Mouse (Mus musculus): Measurements from ENCODE around the gene Clasrp.
"Not testable (repeated sequence)": the region's sequence is repeated elsewhere in the genome, so short reads cannot be mapped to it uniquely, and the experiment has no call there.

Gene Clasrp

DNA sequence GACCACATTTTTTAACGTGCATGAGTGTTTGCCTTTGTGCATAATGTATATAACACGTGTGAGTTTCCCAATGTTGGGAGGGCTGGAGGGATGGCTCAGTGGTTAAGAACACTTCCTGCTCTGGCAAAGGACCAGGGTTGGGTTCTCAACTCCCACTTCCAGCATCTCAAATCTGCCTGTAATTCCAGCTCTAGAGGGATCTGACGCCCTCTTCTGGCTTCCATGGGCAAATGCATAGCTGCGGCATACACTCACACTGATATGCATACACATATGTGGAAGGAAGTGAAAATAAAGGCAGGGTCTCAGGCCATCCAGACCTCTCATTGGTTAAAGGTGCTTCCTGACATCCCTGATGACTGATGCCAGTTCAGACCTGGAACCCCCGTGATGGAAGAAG lies 3.0 kb upstream of the Clasrp start:
- no peak for DNase-seq

DNA sequence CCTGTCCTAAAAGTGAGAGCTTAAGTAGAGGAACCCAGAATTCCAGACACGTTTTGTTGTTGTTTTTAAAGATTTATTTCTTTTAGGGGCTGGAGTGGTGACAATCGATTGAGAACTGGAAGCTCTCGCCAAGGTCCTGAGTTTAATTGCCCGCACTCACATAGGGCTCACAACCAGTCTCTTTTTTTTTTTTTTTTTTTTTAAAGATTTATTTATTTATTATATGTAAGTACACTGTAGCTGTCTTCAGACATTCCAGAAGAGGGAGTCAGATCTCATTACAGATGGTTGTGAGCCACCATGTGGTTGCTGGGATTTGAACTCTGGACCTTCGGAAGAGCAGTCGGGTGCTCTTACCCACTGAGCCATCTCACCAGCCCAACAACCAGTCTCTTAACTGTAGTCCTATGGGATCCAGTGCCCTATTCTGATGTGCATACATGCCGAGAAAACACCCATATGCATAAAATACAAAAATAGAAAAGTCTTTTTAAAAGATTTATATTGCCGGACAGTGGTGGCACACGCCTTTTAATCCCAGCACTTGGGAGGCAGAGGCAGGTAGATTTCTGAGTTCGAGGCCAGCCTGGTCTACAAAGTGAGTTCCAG lies 424 bp upstream of the Clasrp start:
- not testable (repeated sequence) for DNase-seq

DNA sequence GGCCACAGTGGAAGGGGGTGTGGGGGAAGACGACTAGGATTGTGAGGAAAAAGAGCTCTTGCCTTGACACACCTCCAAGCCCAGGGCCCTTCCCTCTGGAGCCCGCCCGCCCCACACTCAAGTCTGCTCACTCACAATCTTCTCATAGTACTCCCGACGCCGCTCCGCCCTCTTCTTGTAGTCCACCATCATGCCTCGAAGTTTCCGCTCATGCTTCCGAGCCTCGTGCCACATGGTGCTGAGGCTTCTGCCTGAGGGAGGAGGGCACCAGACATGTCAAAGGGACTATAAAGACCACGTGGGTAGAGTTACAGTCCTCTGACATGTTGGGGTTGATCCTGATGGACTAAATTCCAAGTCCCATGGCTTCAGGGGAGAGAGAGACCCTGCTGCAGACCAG lies 1.2 kb downstream of the Clasrp start:
- no peak for DNase-seq

DNA sequence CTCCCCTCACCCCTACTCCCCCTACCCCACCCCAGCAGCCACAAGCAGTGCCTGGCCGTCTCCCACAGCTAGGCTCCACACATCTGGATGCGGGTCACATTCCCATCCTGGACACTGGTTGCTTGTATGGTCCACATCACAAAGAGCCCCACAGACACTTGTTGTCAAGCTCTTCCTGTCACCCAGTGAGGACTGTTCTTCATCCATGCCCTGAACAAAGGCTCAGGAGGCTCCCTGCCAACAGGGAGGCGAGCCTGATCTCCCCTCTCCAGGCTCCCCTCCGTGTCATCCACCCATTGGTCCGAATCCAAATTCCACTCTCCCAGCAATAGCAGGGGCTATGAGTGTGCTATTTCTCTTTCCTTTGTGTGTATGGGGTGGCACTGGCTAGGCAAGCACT lies 3.7 kb downstream of the Clasrp start:
- DNase-seq, result no peak

DNA sequence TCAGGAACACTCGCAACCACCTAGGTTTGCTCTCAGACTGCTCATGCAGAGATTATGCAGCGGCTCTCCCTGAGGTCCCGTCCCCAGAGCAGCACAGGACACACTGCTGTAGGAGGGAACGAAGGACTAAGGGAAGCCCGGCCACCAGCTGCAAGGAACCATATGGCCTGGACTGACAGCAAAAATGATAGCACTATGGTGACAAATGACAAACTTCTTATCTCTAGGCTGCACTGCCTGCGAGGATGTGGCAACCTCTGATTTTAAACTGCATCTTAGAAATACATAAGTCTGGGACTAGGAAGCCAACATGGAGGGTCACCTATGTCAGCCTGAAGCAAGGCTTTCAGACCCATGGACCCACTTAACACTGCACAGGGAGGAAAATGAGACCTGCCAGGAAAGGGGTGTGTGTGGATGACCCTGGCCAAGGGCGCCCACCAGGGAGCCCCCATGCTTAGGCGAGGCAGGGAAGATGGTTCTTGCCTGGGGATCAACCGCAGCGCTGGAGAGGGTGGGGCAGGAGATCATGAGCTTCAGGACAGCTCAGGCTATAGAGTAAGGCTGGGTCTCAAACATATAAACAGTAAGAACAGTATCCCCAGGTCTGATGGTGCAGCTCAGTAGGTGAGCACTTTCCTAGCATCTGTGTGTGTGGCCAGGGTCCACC lies 11.1 kb downstream of the Clasrp start:
- DNase-seq, result no peak

DNA sequence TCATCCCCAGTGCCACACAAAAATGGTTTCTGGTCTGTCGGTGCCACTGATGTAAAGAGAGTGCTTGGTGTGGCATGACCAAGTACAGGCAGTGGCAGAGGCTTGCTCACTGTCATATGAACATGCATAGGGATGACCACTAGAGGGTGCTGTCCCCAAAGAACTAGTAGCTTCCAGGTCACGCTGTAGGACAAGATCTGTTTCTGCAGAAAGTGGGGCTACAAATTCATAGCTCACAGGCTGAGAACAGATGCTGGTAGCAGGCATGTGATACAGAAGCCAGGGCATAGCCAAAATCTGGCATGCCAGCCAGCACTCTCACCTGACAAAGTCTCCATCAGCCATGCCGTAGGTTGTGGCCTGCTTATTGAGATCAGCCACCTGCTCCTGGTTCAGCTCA lies 14.4 kb downstream of the Clasrp start:
- peak; percentile 76 to 84 for DNase-seq

DNA sequence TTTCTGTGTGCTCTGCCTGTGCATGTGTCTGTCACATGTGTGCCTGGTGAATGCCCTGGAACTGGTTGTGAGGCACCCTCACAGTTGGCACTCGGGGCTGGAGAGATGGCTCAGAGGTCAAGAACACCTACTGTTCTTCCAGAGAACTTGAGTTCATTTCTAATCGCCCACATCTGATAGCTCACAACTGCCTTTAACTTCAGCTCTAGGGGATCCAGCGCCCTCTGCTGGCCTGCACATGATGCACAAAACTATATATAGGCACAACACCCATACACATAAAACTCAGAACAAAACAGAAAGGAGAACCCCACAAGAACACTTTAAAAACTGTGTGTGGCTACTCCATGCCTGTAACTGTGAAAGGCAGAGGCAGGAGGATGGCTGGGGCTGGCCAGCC lies 15.1 kb downstream of the Clasrp start:
- DNase-seq, result peak; percentile 78 to 83

DNA sequence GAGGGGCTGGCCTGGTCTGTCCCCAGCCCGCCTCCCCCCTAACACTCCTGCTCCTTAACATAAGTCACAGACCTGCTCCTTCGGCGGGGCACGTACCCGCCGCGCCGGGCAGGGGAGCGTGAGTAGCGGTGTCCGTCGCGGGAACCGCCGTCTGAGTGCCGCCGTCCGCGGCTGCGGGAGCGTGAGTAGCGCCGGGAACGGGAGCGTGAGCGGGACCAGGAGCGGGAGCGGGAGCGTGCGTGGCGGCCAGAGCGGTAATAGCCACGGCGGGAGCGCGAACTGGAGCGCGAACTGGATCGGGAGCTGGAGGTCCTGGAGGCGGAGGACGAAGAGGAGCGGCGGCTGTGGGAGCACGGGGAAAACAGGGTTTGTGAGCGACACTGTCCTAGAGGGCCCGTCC lies 18.0 kb downstream of the Clasrp start:
- DNase-seq, result no peak

DNA sequence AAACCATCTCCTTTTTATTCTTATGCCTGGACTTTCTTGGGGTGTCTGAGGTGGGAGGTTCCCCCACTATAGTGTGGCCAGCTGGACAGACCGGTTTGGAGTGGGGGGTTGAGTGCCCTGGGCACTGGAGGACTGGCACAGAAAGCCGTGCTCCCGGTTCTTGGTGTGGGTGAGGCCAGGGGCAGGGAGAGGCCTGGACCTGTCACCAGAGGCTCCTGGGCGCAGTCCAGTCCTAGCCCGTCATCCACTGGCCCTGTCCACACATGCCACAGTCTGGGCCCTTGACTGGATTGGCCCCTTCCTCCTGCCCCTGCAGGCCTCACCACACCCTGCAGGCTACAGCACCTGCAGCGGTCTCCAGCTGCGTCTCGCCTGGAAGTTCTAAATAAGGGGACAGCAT lies 23.7 kb downstream of the Clasrp start:
- DNase-seq, result no peak

DNA sequence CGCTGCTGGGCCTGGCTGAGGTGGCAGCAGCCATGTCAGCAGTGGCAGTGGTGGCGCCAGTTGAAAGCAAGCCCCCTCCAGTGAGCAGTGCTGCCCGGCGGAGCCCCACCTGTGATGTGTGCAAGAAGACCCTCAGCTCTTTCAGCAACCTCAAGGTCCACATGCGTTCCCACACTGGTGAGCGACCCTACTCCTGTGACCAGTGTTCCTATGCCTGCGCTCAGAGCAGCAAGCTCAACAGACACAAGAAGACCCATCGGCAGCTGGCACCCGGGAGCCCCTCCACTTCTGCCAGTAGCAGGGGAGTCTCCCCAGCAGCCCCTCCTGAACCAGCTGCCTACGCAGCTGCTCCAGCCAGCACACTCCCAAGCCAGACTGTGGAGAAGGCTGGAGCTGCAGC lies 24.5 kb downstream of the Clasrp start:
- no peak for DNase-seq

DNA sequence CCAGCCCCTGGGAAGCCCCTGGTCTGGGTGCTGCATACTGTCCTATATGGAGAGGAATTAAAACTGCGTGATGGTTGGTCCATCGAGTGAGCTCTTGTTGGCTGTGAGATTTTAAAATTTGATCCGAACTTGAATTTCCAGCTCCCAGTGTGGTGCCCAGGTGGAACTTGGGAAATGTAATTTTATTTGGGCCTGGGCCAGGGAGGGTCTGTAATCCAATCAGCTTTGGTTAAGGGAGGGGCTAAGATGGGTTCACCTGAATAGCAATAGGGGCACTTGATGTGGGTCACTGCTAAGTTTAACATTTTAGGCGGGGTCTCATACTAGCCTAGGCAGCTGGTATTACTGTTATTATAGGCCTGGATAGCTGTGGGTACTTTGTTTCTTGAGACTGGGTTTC lies 25.9 kb downstream of the Clasrp start:
- DNase-seq, result no peak

DNA sequence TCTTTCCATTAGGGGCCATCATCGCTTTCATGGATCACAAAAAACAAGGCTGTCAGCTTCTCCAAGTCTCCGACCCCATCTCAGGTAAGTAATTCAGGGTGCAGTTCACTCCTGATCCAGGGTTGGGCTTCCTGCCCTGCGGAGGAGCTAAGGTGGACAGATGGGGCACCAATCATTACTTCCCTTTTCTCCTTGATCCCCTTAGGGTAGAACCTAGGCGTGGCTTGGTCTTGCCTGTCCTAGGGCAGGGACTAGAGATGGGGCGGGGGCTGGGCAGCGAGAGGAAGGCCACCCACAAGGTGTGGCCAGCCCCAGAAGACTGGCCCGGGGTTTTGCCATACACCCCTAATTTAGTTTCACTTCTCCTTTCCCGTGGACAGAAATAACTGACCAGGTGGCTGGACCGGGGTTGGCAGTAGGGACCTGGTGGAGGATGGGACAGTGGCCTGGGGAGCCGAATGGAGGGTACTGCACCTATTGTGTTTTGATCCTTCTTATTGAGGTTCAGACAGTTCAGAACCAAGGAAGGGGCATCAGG lies 26.3 kb downstream of the Clasrp start:
- DNase-seq, result no peak

DNA sequence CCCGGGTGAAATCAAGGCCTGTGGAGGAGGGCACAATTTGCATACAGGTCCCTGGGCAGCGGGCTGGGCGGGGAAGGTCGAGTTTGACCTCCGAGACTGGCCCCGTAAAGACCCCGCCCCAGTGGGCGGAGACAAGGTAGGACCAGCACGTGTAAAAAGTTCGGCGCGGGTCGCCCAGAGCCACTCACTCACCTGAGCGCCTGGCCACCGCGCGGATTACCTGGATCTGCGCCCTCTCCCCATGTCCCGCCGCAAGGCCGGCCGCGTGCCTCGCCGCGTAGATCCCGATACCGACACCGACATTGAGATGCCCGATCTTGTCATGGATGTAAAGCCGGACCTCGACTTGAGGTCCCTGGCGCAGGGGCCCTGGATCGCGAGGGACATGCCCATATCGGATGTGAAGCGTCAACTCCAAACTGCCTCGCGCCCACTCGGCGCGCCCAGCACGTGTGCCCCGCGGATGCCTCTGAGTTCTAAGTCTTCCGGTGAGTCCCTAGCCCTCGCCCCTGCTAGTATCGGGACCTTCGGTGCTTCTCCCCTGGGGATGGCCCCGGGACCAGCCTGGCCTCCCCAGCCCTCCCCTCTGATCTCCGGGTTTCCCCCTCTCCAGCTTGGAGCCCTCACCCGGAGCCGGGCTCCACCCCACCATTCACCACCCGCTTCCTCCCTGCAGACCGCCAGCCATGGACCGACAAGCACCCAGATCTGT lies 27.0 kb downstream of the Clasrp start, which contains the start of the genes Zfp296 and Gemin7:
TSS of gene Zfp296 (plus strand) at position 147 of the 712 bp plus-strand sequence.
TSS of gene Gemin7 (minus strand) at position 455 of the 712 bp plus-strand sequence.
- peak; percentile 42 to 63 for DNase-seq

DNA sequence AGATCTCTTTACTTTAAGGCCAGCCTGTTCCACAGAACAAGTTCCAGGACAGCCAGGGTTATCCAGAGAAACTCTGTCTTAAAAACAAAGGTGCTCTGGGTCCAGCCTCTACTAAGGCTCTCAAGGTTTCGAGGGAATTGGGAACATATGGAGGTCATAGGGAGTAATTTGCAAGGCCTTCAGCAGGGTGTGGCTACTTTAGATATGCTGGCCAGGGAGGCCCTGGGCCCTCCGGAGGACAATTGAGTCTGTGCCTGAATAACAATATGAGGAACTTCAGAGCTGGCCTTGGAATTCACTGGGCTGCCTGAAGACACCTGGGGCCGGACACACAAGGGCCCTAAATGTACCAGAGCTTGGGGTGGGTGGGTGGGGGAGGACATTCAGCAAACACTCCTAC lies 28.7 kb downstream of the Clasrp start:
- no peak for DNase-seq

DNA sequence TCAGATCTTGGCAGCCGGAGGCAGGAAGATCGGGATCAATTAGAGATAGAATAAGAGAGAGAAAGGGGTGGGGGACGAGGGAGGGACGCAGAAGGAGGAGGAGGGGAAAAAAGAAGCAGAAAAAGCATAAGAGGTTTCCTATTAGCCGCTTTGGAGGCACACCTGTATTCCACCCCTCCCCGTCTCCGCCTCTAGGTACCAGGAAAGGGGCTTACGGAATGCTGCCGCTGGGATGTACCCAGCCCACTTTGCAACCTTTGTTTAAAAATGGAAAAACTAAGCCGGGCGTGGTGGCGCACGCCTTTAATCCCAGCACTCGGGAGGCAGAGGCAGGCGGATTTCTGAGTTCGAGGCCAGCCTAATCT lies 30.5 kb downstream of the Clasrp start:
- no peak for DNase-seq

DNA sequence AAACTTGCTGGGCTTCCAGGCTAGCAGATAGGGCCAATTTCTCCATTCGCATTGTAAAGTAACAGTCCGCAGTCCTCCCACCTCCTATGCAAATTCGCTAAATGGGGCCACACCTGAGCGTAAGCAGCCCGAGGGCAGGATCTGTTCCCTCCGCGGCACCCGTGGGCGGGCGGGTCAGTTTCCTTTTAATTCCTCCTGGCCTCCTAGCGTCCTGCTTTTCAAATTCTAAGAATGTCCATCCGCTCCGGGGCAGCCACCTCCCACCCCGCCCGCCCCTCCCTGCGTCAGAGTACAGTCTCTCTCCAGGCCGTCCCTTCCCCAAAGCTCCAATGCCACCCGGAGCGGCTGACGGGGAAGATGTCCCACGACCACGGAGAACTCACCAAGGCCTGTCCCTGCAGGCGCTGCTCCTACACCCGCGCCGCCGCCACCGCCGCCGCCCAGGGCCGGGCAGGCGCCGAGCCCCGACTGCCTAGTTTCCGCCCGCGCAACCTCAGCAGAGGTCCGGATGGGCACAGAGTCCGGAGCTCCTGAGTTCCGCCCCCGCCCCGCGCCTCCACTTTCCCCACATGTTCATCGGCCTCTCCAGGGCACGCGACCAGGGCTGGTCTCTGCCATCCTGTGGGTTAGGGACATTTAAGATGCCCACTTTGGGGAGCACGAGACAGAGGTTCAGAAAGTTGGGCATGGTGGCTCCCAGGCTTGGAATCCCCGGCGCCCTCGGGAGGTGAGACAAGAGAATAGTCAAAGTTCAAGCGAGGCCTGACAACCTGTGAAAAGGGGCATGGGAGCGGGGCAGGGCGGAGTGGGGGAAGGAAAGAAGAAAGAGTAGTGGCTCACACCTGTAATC lies 31.1 kb downstream of the Clasrp start:
- peak; percentile 88 to 91 for DNase-seq

DNA sequence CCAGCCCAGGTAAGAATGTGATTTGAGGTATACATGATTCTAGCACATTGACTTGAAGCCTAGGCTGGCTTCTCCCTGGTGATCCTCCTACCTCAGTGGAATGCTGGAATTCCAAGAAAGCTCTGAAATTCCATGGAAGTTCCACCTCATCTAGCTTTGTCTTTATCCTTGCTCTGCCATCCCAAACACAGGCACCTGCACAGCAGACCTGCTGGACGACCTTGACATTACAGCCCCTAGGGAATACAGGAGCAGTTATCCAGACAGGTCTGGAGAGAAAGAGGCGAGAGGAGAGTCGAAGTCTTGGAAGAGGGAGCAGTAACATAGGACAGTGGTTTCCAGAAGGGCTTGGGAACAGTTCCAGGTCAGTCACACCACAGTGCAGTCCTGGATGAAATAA lies 34.6 kb downstream of the Clasrp start:
- no peak for DNase-seq

DNA sequence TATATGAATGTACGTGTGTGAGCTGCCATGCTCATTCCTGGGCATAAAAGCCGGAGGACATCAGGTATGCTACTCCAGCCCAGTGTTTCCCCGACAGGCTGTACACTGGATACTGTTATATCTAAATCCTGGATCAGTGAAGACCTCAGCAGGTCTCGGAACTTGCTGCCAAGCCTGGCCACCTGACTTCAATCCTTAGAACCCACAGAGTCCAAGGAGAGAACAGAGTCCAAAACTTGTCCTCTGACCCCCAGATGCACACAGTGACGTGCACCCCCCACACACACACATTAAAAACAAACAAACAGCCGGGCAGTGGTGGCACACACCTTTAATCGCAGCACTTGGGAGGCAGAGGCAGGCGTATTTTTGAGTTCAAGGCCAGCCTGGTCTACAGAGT lies 36.9 kb downstream of the Clasrp start:
- DNase-seq, result no peak

DNA sequence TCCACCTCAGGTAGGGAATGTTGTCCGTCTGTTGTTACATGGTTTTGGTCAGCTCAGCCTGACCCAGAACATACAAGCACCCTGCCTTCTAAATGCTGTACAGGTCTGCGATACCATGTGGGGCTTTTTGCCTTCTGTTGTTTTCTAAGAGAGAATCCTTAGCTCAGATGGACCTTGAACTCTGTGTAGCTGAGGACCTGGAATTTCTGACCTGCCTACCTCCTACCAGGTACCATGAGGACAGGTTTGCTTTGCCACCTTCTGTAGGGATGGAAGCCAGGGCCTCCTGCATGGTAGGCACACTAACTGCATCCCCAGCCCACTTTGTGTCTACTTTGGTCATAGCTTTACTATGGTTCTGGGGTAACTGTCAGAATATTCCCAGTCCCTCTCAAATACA lies 38.5 kb downstream of the Clasrp start:
- no peak for DNase-seq

DNA sequence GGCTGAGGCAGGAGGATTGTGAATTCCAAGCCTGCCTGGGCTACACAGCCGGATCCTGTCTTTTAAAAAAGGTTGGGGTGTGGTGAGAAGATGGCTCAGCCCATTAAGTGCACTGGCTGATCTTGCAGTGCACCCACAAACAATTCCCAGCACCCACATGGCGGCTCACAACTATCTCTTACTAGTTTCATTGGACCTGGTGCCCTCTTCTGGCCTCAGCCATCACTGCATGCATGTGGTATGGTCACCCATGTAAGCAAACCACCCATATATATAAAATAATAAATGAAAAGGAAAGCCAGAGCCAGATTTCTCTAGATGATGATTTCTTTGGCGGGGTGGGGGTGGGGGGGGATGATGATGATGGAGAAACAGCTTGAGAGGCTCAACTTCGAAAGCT lies 39.8 kb downstream of the Clasrp start:
- DNase-seq, result peak; percentile 40 to 50

DNA sequence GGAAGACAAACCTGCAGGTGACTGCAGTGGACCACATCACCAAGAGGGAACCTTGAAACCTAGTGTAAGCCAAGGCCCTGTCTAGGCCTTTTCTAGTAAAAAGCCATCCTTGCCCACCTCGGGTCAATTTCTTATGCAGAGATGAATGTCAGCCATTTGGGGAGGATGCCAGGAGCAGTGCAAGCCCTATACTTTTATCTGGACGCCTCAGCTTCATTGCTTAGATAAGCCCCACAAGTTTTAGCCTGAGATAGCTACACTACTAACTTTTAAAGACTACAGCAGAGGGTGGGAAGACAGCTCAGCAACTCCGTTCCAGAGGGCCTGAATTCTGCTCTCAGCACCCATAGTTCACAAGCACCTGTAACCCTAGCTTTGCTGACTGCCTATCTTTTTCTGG lies 40.4 kb downstream of the Clasrp start:
- no peak for DNase-seq

DNA sequence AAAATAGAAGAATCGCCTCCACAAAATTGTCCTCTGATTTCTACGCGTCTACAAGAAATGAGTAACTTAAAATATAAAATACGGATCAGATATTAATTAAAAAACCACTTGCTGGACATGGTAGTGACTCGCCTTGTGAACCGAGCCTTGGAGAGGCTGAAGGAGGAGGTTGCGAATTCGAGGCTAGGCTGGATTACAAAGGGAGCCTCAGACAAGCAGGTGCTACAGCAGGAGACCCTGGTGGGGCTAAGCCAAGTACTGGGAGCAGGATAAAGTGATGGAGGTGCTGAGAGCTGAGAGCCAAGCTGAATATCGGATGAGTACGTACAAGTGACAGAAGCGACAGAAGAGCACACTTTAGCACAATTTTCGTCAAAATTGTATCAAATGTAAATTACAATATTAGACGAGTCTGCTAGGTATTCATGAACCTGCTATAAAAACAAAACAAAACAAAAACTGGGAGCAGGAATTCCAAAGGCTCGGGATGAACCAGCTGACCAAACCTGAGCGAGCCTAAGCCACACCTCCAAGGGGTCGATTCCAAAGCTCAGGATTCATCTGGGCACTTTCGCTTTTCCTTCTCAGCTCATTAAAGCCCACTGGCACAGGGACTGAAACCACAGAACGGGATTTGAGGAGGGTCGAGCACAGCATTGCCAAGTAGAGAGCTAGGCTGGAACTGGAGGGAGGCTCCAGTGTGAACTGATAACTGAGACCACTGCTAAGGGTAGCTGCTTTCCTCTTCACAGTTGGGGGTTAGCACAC lies 41.5 kb downstream of the Clasrp start, which contains the start of gene Ppp1r37:
TSS of gene Ppp1r37 (minus strand) at position 434 of the 768 bp plus-strand sequence.
- peak; percentile 42 to 67 for DNase-seq
